Mouse (Mus musculus) central nervous system, embryonic 14 days (tissue): ENCODE data around the gene 1700056E22Rik. TPM values are rescaled to one million over a fixed set of nuclear protein-coding genes. Genes with fewer than 3 reads are reported as not detected.

Experiments
- polyA plus RNA-seq: library from polyadenylated mRNA; depleted of rRNA; stranded (reverse); fragments of >200 nt; gene quantifications from 2 replicates; pipeline ENCODE4 v1.2.3, GENCODE M21; 2012; rRNA removed

1700056E22Rik gene
- polyA plus RNA-seq: 0.84 and 0.92 TPM in 2 replicates

DNA sequence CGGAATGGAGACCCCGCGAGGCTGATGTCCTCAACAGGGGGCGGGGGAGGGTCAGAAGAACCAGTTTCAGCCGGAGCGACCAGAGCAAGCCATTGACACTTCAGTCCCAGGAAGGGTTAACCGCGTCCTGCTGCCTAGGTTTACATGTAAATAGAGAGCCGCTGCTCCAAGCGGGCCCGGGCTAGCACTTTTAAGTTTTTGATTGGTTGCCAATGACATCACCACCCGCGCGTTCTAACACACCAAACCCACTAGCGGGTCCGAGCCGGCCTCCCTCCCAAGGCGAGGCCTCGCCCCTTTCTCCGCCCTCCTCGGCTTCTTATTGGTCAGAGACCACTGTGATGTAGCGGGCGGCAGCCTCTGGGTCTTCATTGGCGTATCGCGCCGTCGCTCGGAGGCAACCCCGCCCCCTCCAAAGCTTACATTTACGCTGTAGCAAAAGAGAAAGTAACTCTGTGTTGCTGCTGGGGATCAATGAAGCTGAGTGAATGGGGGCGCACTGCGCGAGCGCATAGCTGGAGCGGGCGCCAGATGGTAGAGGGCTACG lies at the start of gene 1700056E22Rik:
Gene 1700056E22Rik (minus strand): TSS at position 291 of the 547 bp plus-strand sequence.

GRCm38 (mm10) chr1:184013106-184013505 lies 21.0 kb downstream of the 1700056E22Rik start, which contains the start of gene Dusp10:
Dusp10 (plus strand) TSS chr1:184013302.

Other genes with a start within 250 kb of the 1700056E22Rik start
- gene Dusp10, start 21.0 kb downstream of the 1700056E22Rik start, polyA plus RNA-seq: 8.5 and 10.1 TPM in 2 replicates